Mouse (Mus musculus): ENCODE results near the gene Tmem18.
A peak's percentile ranks its signal among the peaks of the same experiment; 100 is the strongest.

Tmem18 gene

GRCm38 (mm10) chr12:30584356-30584740 lies at the start of gene Tmem18:
Tmem18 (plus strand) TSS chr12:30584426.
- peak; percentile 84 for DNase-seq (ENCODE audit: low spot score)

GRCm38 (mm10) chr12:30557349-30557748 lies 26.9 kb upstream of the Tmem18 start:
- DNase-seq (ENCODE audit: low spot score) = no peak

- DNase-seq (ENCODE audit: low spot score) = no peak
These were observed 22.8 kb upstream of the Tmem18 start for GRCm38 (mm10) chr12:30561411-30561810.

- DNase-seq (ENCODE audit: low spot score) = no peak
These were observed 12.2 kb upstream of the Tmem18 start for GRCm38 (mm10) chr12:30572075-30572474.

- no peak for DNase-seq (ENCODE audit: low spot score)
These were observed 8.3 kb upstream of the Tmem18 start for GRCm38 (mm10) chr12:30575952-30576351.

- peak; percentile 68 for DNase-seq (ENCODE audit: low spot score)
These were observed 6.2 kb upstream of the Tmem18 start for GRCm38 (mm10) chr12:30578019-30578418.

GRCm38 (mm10) chr12:30581277-30581676 lies 2.9 kb upstream of the Tmem18 start:
- DNase-seq (ENCODE audit: low spot score) = no peak

GRCm38 (mm10) chr12:30583586-30584355 lies 455 bp upstream of the Tmem18 start:
- DNase-seq (ENCODE audit: low spot score) = no peak

- DNase-seq (ENCODE audit: low spot score) = no peak
These were observed 637 bp downstream of the Tmem18 start for GRCm38 (mm10) chr12:30584863-30585262.

GRCm38 (mm10) chr12:30591832-30592231 lies 7.6 kb downstream of the Tmem18 start:
- no peak for DNase-seq (ENCODE audit: low spot score)

- peak; percentile 44 for DNase-seq (ENCODE audit: low spot score)
These were observed 12.7 kb downstream of the Tmem18 start for GRCm38 (mm10) chr12:30596818-30597407.

- DNase-seq (ENCODE audit: low spot score) = no peak
These were observed 14.7 kb downstream of the Tmem18 start for GRCm38 (mm10) chr12:30598955-30599354.

- no peak for DNase-seq (ENCODE audit: low spot score)
These were observed 15.2 kb downstream of the Tmem18 start for GRCm38 (mm10) chr12:30599474-30599873.

GRCm38 (mm10) chr12:30599997-30600396 lies 15.8 kb downstream of the Tmem18 start:
- no peak for DNase-seq (ENCODE audit: low spot score)

GRCm38 (mm10) chr12:30604012-30604411 lies 19.8 kb downstream of the Tmem18 start:
- no peak for DNase-seq (ENCODE audit: low spot score)

- no peak for DNase-seq (ENCODE audit: low spot score)
These were observed 20.6 kb downstream of the Tmem18 start for GRCm38 (mm10) chr12:30604876-30605275.

- DNase-seq (ENCODE audit: low spot score) = no peak
These were observed 21.7 kb downstream of the Tmem18 start for GRCm38 (mm10) chr12:30605941-30606340.

GRCm38 (mm10) chr12:30606743-30607142 lies 22.5 kb downstream of the Tmem18 start:
- DNase-seq (ENCODE audit: low spot score) = no peak

GRCm38 (mm10) chr12:30618425-30618824 lies 34.2 kb downstream of the Tmem18 start:
- no peak for DNase-seq (ENCODE audit: low spot score)

- DNase-seq (ENCODE audit: low spot score) = no peak
These were observed 44.2 kb downstream of the Tmem18 start for GRCm38 (mm10) chr12:30628466-30628865.

GRCm38 (mm10) chr12:30634534-30634933 lies 50.3 kb downstream of the Tmem18 start:
- DNase-seq (ENCODE audit: low spot score) = no peak
